ENCODE assay signal across 15 mouse cellular contexts in the genomic region with DNA sequence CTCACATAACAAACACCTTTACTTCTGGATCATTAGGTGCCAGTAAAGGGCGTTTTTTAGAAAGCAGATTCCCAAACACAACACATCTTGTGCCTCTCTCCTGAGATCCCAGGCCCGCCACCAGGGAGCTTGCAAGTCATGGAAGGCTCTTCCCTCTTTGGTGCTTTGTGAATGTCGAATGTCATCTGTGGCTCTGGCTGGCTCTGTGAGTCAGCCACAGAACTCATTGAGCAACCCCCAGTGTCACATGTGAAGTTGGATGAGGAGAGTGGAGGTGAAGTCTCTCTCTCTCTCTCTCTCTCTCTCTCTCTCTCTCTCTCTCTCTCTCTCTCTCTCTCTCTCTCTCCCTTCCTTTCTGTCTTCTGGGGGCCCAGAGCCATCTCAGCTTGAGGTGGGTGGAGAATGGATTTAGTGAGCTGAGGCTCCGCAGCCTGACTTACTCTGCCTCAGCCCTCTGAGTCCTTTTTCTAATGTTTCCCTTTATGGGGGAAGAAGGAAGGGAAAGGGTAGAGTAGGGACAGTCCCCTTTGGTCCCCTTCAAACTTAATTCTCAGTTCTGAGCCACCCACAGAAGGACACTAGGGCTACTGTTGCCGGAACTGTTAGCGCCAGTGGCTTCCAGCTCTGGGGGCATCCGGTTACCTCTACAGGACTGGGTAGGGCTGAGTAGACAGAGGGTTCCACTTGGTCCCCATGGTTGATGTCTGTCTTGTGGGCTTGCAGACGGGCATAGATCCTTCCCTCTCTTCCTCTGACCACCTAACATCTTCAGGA. TPM values are rescaled to one million over a fixed set of nuclear protein-coding genes. Genes with fewer than 3 reads are reported as not detected.
DNase-seq lines count a peak whose midpoint lies in the region; ATAC-seq and TF ChIP-seq lines count a peak whose summit lies in the region.
"Had no signal": no experiment of that assay in that cellular context is flagged by ENCODE, and none has a peak within 500 bp of the region (broad histone marks: within the 10 kb centered on the region; RNA-seq: fewer than 3 reads in every experiment).

No protein-coding gene starts in this region.

- no peak for DNase-seq in midbrain, embryonic 10.5 days (ENCODE audit: low spot score)
- DNase-seq in midbrain, postnatal 0 days (ENCODE audit: low spot score), result no peak
- peak; percentile 79 for DNase-seq in adrenal gland, postnatal 14 days
- peak; percentile 47 for DNase-seq in induced T-regulatory cell, adult 2 months (ENCODE audit: low read depth)
- DNase-seq in left cerebral cortex, postnatal 14 days (ENCODE audit: low spot score in 2 of 2), result no peak
- DNase-seq in cerebellum, adult 9-10 months, result no peak
- DNase-seq: cerebellum, postnatal 36 days; heart, postnatal 14 days; kidney, adult 18-20 months; right cerebral cortex, postnatal 4 days; thymus, postnatal 25 days had no signal

- no peaks in the 10 kb centered on the region for H3K9me3 ChIP-seq in midbrain, embryonic 10.5 days (replicated peaks)
- no peaks in the 10 kb centered on the region for H3K9me3 ChIP-seq in midbrain, postnatal 0 days (ENCODE audit: low read length)
- no peaks in the 10 kb centered on the region for H3K9me3 ChIP-seq in intestine, postnatal 0 days (ENCODE audit: control insufficient read depth)
- H3K9me3 ChIP-seq: liver, embryonic 15.5 days; stomach, embryonic 15.5 days had no signal

- intact Hi-C loops in left cerebral cortex, postnatal 14 days (cut with DNase I), result no loop called here

- H3K4me3 ChIP-seq in midbrain, embryonic 10.5 days, result no peak overlapping the region
- H3K4me3 ChIP-seq in midbrain, postnatal 0 days (ENCODE audit: low read depth, low read length), result no peak overlapping the region
- no peak overlapping the region for H3K4me3 ChIP-seq in intestine, postnatal 0 days (ENCODE audit: low read depth, low read length)
- H3K4me3 ChIP-seq: erythroblast, embryonic 14.5 days; liver, embryonic 15.5 days; stomach, embryonic 15.5 days had no signal

- no peak for TF ChIP-seq CTCF in midbrain, postnatal 0 days (IDR thresholded peaks at IDR 0.05)
- no peak for TF ChIP-seq CTCF in intestine, postnatal 0 days (IDR thresholded peaks at IDR 0.05; ENCODE audit: low read depth)

- no peak for ATAC-seq in midbrain, postnatal 0 days (ENCODE audit: low FRiP score)
- ATAC-seq in intestine, postnatal 0 days, result no peak

- H3K36me3 ChIP-seq in midbrain, embryonic 10.5 days, result no peaks in the 10 kb centered on the region
- no peaks in the 10 kb centered on the region for H3K36me3 ChIP-seq in midbrain, postnatal 0 days (ENCODE audit: insufficient read depth, low read length)
- H3K36me3 ChIP-seq in intestine, postnatal 0 days (ENCODE audit: control insufficient read depth, insufficient read depth), result no peaks in the 10 kb centered on the region; the same call in 1 of the 2 replicates
- H3K36me3 ChIP-seq: liver, embryonic 15.5 days; stomach, embryonic 15.5 days had no signal

- peak overlapping the region; percentile 60 for H3K27ac ChIP-seq in midbrain, embryonic 10.5 days (replicated peaks)
- no peak overlapping the region for H3K27ac ChIP-seq in midbrain, postnatal 0 days (ENCODE audit: low read depth, low read length)
- H3K27ac ChIP-seq in intestine, postnatal 0 days (ENCODE audit: low read depth, low read length), result no peak overlapping the region
- H3K27ac ChIP-seq: liver, embryonic 15.5 days; stomach, embryonic 15.5 days had no signal

- H3K4me1 ChIP-seq in midbrain, embryonic 10.5 days, result peaks cover 69% of the 10 kb centered on the region
- H3K4me1 ChIP-seq in midbrain, postnatal 0 days (ENCODE audit: insufficient read depth, low read length), result no peaks in the 10 kb centered on the region
- H3K4me1 ChIP-seq in intestine, postnatal 0 days (replicated peaks; ENCODE audit: control insufficient read depth, insufficient read depth, low read length), result no peaks in the 10 kb centered on the region

- no peak overlapping the region for H3K9ac ChIP-seq in midbrain, postnatal 0 days (replicated peaks; ENCODE audit: low read length, poor library complexity, severe bottlenecking)
- no peak overlapping the region for H3K9ac ChIP-seq in intestine, postnatal 0 days (ENCODE audit: low read depth, low read length)
- H3K9ac ChIP-seq: liver, embryonic 15.5 days; stomach, embryonic 15.5 days had no signal

- 77% methylated on average over 8 of the region's 8 CpGs for WGBS in midbrain, embryonic 10.5 days
- WGBS in midbrain, postnatal 0 days, result 87% methylated on average over 8 of the region's 8 CpGs
- WGBS in intestine, postnatal 0 days, result 79% methylated on average over 8 of the region's 8 CpGs

- no peak overlapping the region for H3K4me2 ChIP-seq in midbrain, postnatal 0 days (ENCODE audit: low read depth, low read length, poor library complexity, severe bottlenecking)
- no peak overlapping the region for H3K4me2 ChIP-seq in intestine, postnatal 0 days (replicated peaks; ENCODE audit: low read depth)
- H3K4me2 ChIP-seq: liver, embryonic 15.5 days; stomach, embryonic 15.5 days had no signal

- no peaks in the 10 kb centered on the region for H3K27me3 ChIP-seq in midbrain, embryonic 10.5 days (ENCODE audit: low read depth, poor library complexity, severe bottlenecking)
- no peaks in the 10 kb centered on the region for H3K27me3 ChIP-seq in midbrain, postnatal 0 days (ENCODE audit: insufficient read depth, low read length)
- no peaks in the 10 kb centered on the region for H3K27me3 ChIP-seq in intestine, postnatal 0 days (replicated peaks; ENCODE audit: control insufficient read depth, insufficient read depth, low read length)
- H3K27me3 ChIP-seq: liver, embryonic 15.5 days; stomach, embryonic 15.5 days had no signal

RNA-seq across cellular contexts. Expression of a gene that starts 17.5 kb away (rescaled TPM):
- 31.6 and 31.7 TPM in 2 replicates for polyA plus RNA-seq in midbrain, embryonic 10.5 days (2016; fragmentation: Nextera tagmentation; extraction: Ambion mirVana)
- 36.3 and 51.9 TPM in 2 replicates for total RNA-seq in midbrain, postnatal 0 days (2014; rRNA removed)
- 23.2 and 23.7 TPM in 2 replicates for polyA plus RNA-seq in midbrain, postnatal 0 days (2015; fragmentation: Nextera tagmentation; extraction: Ambion mirVana)
- 202 and 263 TPM in 2 replicates for total RNA-seq in adrenal gland, postnatal 14 days (2021)
- 44.9 and 49.1 TPM in 2 replicates for polyA plus RNA-seq in intestine, postnatal 0 days (2015; fragmentation: Nextera tagmentation; extraction: Ambion mirVana)
- 10 to 100 TPM; 80.9 to 84.3 TPM for total RNA-seq in left cerebral cortex, postnatal 14 days (2021)

Comparison
In these comparisons a context has a peak if more than half of its experiments do, and no peak if none do; other contexts are left out.
1. DNase-seq: peak in adrenal gland, postnatal 14 days (single experiment) and induced T-regulatory cell, adult 2 months (single experiment); none in midbrain, embryonic 10.5 days (single experiment), midbrain, postnatal 0 days (single experiment), left cerebral cortex, postnatal 14 days (0 of 2) and cerebellum, adult 9-10 months (single experiment).